9 mouse cellular contexts compared by ENCODE assay signal in the genomic region with DNA sequence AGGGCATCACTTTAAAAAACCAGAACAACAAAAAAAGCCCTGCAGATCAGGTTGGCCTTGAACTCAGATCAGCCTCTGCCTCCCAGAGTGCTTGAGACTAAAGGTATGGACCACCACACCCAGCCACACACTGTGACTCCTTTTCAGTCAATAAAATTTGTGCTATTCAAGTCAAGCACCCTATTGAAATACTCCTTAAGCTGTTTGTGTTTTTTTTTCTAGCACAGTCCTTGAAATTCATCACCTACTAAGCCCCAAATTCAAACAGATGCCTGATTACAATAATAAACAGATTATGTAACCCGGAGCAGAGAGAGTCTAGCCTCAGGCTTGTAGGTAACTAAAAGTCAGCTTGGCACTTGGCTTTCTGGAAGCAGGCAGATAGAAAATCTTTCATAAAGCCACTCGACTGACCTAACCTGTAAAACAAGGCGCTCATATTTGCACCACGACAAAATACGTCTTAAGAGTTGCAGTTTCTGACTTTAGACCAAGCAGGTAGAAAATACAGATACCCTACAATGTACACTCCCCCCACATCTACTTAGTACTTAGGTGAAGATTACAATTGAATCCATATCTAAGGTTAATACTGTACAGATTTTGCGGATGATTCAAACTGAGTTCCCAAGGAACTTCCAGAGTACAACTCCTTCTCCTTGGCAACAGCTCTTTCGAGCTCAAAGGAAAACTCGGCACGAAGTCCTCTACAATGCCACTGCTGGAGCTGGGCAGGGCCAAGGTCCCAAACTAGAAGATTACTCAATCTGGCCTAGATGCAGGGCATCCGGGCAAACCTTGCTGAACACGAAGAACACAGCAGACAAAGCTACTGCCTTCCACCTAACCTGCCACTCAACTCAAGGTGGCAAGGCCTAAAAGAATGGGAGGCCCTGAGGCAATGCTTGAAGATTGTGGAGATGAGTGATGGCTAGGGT. TPM values are rescaled to one million over a fixed set of nuclear protein-coding genes. Genes with fewer than 3 reads are reported as not detected.
DNase-seq lines count a peak whose midpoint lies in the region; ATAC-seq and TF ChIP-seq lines count a peak whose summit lies in the region.
"Had no signal": no experiment of that assay in that cellular context is flagged by ENCODE, and none has a peak within 500 bp of the region (broad histone marks: within the 10 kb centered on the region; RNA-seq: fewer than 3 reads in every experiment).

No protein-coding gene starts in this region.

- peaks cover 11% of the 10 kb centered on the region for H3K27me3 ChIP-seq in E14TG2a.4 (ENCODE audit: insufficient read depth, low read length)
- peaks cover 11% of the 10 kb centered on the region; the same call in 1 of the 2 replicates for H3K27me3 ChIP-seq in forebrain, embryonic 13.5 days
- no peaks in the 10 kb centered on the region for H3K27me3 ChIP-seq in kidney, postnatal 0 days (ENCODE audit: insufficient read depth, low read length)
- H3K27me3 ChIP-seq: stomach, embryonic 15.5 days had no signal

- DNase-seq in embryo, embryonic 10.5 days (ENCODE audit: low spot score): peak; percentile 8
- no peak for DNase-seq in embryo, embryonic 9.5 days (ENCODE audit: extremely low spot score)
- DNase-seq in kidney, postnatal 0 days (ENCODE audit: low spot score): no peak
- peak; percentile 25 for DNase-seq in skeletal muscle tissue, adult 2 months (ENCODE audit: low read depth, low spot score)
- DNase-seq in embryo, embryonic 11 days: no peak
- no peak for DNase-seq in left cerebral cortex, postnatal 10 days (ENCODE audit: extremely low spot score in 1 of 2, low spot score in 2 of 2)

- H3K9ac ChIP-seq in forebrain, embryonic 13.5 days: no peak overlapping the region
- H3K9ac ChIP-seq in kidney, postnatal 0 days (ENCODE audit: low read depth, low read length): no peak overlapping the region
- H3K9ac ChIP-seq: stomach, embryonic 15.5 days had no signal

- no peak for TF ChIP-seq CTCF in E14TG2a.4 (conservative IDR thresholded peaks at IDR 0.05; ENCODE audit: low read length)
- no peak for TF ChIP-seq CTCF in kidney, postnatal 0 days (IDR thresholded peaks at IDR 0.05; ENCODE audit: low read depth)

- H3K4me3 ChIP-seq in E14TG2a.4 (replicated peaks; ENCODE audit: low read length): peak overlapping the region; percentile 95
- no peak overlapping the region for H3K4me3 ChIP-seq in forebrain, embryonic 13.5 days
- H3K4me3 ChIP-seq in kidney, postnatal 0 days (replicated peaks; ENCODE audit: low read depth, low read length): no peak overlapping the region

- H3K4me1 ChIP-seq in E14TG2a.4 (replicated peaks; ENCODE audit: low read depth, low read length): peaks cover 82% of the 10 kb centered on the region
- H3K4me1 ChIP-seq in forebrain, embryonic 13.5 days: peaks cover 32% of the 10 kb centered on the region
- H3K4me1 ChIP-seq in kidney, postnatal 0 days (replicated peaks; ENCODE audit: insufficient read depth, low read length): peaks cover 9% of the 10 kb centered on the region

- no peaks in the 10 kb centered on the region for H3K9me3 ChIP-seq in E14TG2a.4 (ENCODE audit: low read length)
- no peaks in the 10 kb centered on the region for H3K9me3 ChIP-seq in forebrain, embryonic 13.5 days (replicated peaks)
- H3K9me3 ChIP-seq in kidney, postnatal 0 days (replicated peaks; ENCODE audit: low read length): no peaks in the 10 kb centered on the region
- H3K9me3 ChIP-seq: stomach, embryonic 15.5 days had no signal

- H3K36me3 ChIP-seq in E14TG2a.4 (ENCODE audit: insufficient read depth, low read length): peaks cover 65% of the 10 kb centered on the region
- H3K36me3 ChIP-seq in forebrain, embryonic 13.5 days (ENCODE audit: poor library complexity, severe bottlenecking): peaks cover 32% of the 10 kb centered on the region
- H3K36me3 ChIP-seq in kidney, postnatal 0 days (ENCODE audit: insufficient read depth, low read length): peaks cover 26% of the 10 kb centered on the region

- H3K27ac ChIP-seq in forebrain, embryonic 13.5 days: no peak overlapping the region
- no peak overlapping the region for H3K27ac ChIP-seq in kidney, postnatal 0 days
- H3K27ac ChIP-seq: stomach, embryonic 15.5 days had no signal

- WGBS in forebrain, embryonic 13.5 days: 74% methylated on average over 11 of the region's 11 CpGs
- 78% methylated on average over 11 of the region's 11 CpGs for WGBS in kidney, postnatal 0 days

- intact Hi-C loops in left cerebral cortex, postnatal 10 days (cut with DNase I): no loop called here

- ATAC-seq in forebrain, embryonic 13.5 days: no peak
- ATAC-seq in kidney, postnatal 0 days (replicated peaks; ENCODE audit: low FRiP score, low read depth): no peak

- peak overlapping the region; percentile 93 for H3K4me2 ChIP-seq in forebrain, embryonic 13.5 days
- H3K4me2 ChIP-seq in kidney, postnatal 0 days (ENCODE audit: low read length): peak overlapping the region; percentile 91; the same call in 1 of the 2 replicates

RNA-seq across cellular contexts. Expression of gene Prdx6, which starts 3.1 kb away (rescaled TPM):
- polyA plus RNA-seq in forebrain, embryonic 13.5 days (2015; fragmentation: Nextera tagmentation; extraction: Ambion mirVana): 345 and 360 TPM in 2 replicates
- polyA plus RNA-seq in kidney, postnatal 0 days (2015; fragmentation: Nextera tagmentation; extraction: Ambion mirVana): 361 and 381 TPM in 2 replicates
- total RNA-seq in left cerebral cortex, postnatal 10 days (2021): 100 to 1,000 TPM; 192 to 206 TPM

Comparison
In these comparisons a context has a peak if more than half of its experiments do, and no peak if none do; other contexts are left out.
1. DNase-seq: peak in embryo, embryonic 10.5 days (single experiment) and skeletal muscle tissue, adult 2 months (single experiment); none in embryo, embryonic 9.5 days (single experiment), kidney, postnatal 0 days (single experiment), embryo, embryonic 11 days (single experiment) and left cerebral cortex, postnatal 10 days (0 of 2).